ENCODE assay signal across 22 mouse cellular contexts in genomic region chr8:94664722-94665121, GRCm38 (mm10). TPM values are rescaled to one million over a fixed set of nuclear protein-coding genes. Genes with fewer than 3 reads are reported as not detected.
"Had no signal": no experiment of that assay in that cellular context is flagged by ENCODE, and none has a peak within 500 bp of the region (broad histone marks: within the 10 kb centered on the region; RNA-seq: fewer than 3 reads in every experiment).

No protein-coding gene starts in this region.

- H3K4me3 ChIP-seq: hindbrain, embryonic 15.5 days; intestine, embryonic 15.5 days; limb, embryonic 12.5 days; limb, embryonic 15.5 days; liver, embryonic 12.5 days; liver, embryonic 15.5 days; lung, embryonic 15.5 days; megakaryocyte, embryonic 14.5 days; midbrain, embryonic 10.5 days; midbrain, embryonic 13.5 days; myocyte; neural tube, embryonic 13.5 days; stomach, embryonic 15.5 days had no signal

- H3K27me3 ChIP-seq: hindbrain, embryonic 15.5 days; intestine, embryonic 15.5 days; limb, embryonic 12.5 days; limb, embryonic 15.5 days; liver, embryonic 12.5 days; liver, embryonic 15.5 days; lung, embryonic 15.5 days; megakaryocyte, embryonic 14.5 days; midbrain, embryonic 13.5 days; neural tube, embryonic 13.5 days; stomach, embryonic 15.5 days had no signal

- H3K27ac ChIP-seq: hindbrain, embryonic 15.5 days; intestine, embryonic 15.5 days; limb, embryonic 12.5 days; limb, embryonic 15.5 days; liver, embryonic 12.5 days; liver, embryonic 15.5 days; lung, embryonic 15.5 days; midbrain, embryonic 10.5 days; midbrain, embryonic 13.5 days; neural tube, embryonic 13.5 days; stomach, embryonic 15.5 days had no signal

- DNase-seq: left cerebral cortex, postnatal 4 days; lung, adult 18-20 months; lung, postnatal 10 days; lung, postnatal 36 days; retina, postnatal 1 day; right cerebral cortex, postnatal 25 days; spleen, adult 18-20 months; thymus, postnatal 25 days had no signal

- H3K36me3 ChIP-seq: intestine, embryonic 15.5 days; liver, embryonic 15.5 days had no signal

RNA-seq across cellular contexts. Expression of gene Pllp, which starts 31.4 kb away (rescaled TPM):
- total RNA-seq: monocyte, adult 5-6 weeks had no signal
